Mouse (Mus musculus) limb, embryonic 15.5 days (tissue): ENCODE results near the gene Phpt1. TPM values are rescaled to one million over a fixed set of nuclear protein-coding genes. Genes with fewer than 3 reads are reported as not detected.

Experiments used
- ATAC-seq: fragments of 200-750 bp; cut with Nextera tagmentation; 2 replicates; pipeline ENCODE4 v1.8.0; 2017; ENCODE audit warnings: low read depth, moderate TSS enrichment; ENCODE audit not compliant: insufficient number of reproducible peaks, low FRiP score, low TSS enrichment
- H3K27ac ChIP-seq: fragments of 300-500 bp; sonication (generic); 2 replicates; pipeline ENCODE4 v1.5.1; 2015; ENCODE audit warnings: moderate library complexity, mild to moderate bottlenecking, inconsistent platforms
- H3K27me3 ChIP-seq: fragments of 300-500 bp; sonication (generic); 2 replicates; pipeline ENCODE4 v1.6.1; 2015; ENCODE audit warnings: inconsistent platforms
- H3K36me3 ChIP-seq: fragments of 300-500 bp; sonication (generic); 2 replicates; pipeline ENCODE4 v1.6.1; 2015; ENCODE audit warnings: inconsistent platforms
- H3K4me1 ChIP-seq: fragments of 300-500 bp; sonication (generic); 2 replicates; pipeline ENCODE4 v1.6.1; 2015; ENCODE audit warnings: inconsistent platforms
- H3K4me2 ChIP-seq: fragments of 300-500 bp; sonication (generic); 2 replicates; pipeline ENCODE4 v1.6.1; 2015; ENCODE audit warnings: mild to moderate bottlenecking, inconsistent platforms
- H3K4me3 ChIP-seq: fragments of 300-500 bp; sonication (generic); 2 replicates; pipeline ENCODE4 v1.5.1; 2015; ENCODE audit warnings: mild to moderate bottlenecking, inconsistent platforms
- H3K9ac ChIP-seq: fragments of 300-500 bp; sonication (generic); 2 replicates; pipeline ENCODE4 v1.6.1; 2015; ENCODE audit warnings: inconsistent platforms
- H3K9me3 ChIP-seq: fragments of 300-500 bp; sonication (generic); 2 replicates; pipeline ENCODE4 v1.6.1; 2016; ENCODE audit warnings: inconsistent platforms
- whole genome bisulfite sequencing: fragments of 180-500 bp; shearing (Covaris S2); methylation state at CpG from one replicate; pipeline ENCODE4 v1.1.7; 2015; 5-methylcytosine and 5-hydroxymethylcytosine counted together
- polyA plus RNA-seq: library from polyadenylated mRNA; unstranded; fragments of >200 nt; fragmentation: Nextera tagmentation; extraction: Ambion mirVana; gene quantifications from 2 replicates; pipeline ENCODE4 v1.2.1, GENCODE M21; 2015

Phpt1 gene
- polyA plus RNA-seq, 1 experiment from 2014 or later = 139 TPM

- H3K27me3 ChIP-seq = no peaks in the 10 kb centered on the region
- H3K36me3 ChIP-seq = peaks cover 77% of the 10 kb centered on the region
- no peak overlapping the region for H3K4me3 ChIP-seq
- no peak overlapping the region for H3K9ac ChIP-seq
- no peak overlapping the region for H3K4me2 ChIP-seq
- no peaks in the 10 kb centered on the region for H3K9me3 ChIP-seq
- no peak for ATAC-seq
- WGBS = 81% methylated on average over 3 of the region's 3 CpGs
- 0 out of 2 replicates have a peak, but pooled peaks cover 3% of the 10 kb centered on the region for H3K4me1 ChIP-seq
- H3K27ac ChIP-seq = no peak overlapping the region
Measured at GRCm38 (mm10) chr2:25534178-25534865, 40.7 kb downstream of the Phpt1 start.

DNA sequence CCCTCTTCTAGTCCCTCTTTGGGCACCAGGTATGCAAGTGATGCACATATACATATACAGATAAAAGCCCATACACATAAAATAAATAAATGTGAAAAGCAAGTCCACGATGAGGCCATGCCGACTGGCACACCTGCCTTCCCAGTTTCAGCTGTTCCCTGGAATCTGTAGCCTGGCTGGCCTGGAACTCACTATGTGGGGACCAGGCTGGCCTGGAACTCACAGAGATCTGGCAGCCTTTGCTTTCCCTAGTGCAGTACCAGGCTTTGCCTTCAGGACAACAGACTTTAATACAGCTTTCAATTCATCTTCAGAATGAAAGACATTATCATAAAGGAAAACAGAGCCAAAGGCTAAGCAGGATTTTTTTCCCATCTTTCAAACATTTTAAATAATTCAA, 41.3 kb downstream of the Phpt1 start:
- WGBS = 91% methylated on average over 2 of the region's 2 CpGs
- Histone ChIP-seq H3K4me2 (no peak overlapping the region), H3K27me3 (no peaks in the 10 kb centered on the region), H3K36me3 (peaks cover 79% of the 10 kb centered on the region), H3K9me3 (no peaks in the 10 kb centered on the region), H3K4me3 (no peak overlapping the region), H3K9ac (no peak overlapping the region), H3K4me1 (0 out of 2 replicates have a peak, but pooled peaks cover 3% of the 10 kb centered on the region), H3K27ac (no peak overlapping the region)
- ATAC-seq = no peak

- peaks cover 95% of the 10 kb centered on the region for H3K36me3 ChIP-seq
- no peaks in the 10 kb centered on the region for H3K9me3 ChIP-seq
- no peak overlapping the region for H3K4me3 ChIP-seq
- no peaks in the 10 kb centered on the region for H3K27me3 ChIP-seq
- no peaks in the 10 kb centered on the region for H3K4me1 ChIP-seq
- no peak overlapping the region for H3K4me2 ChIP-seq
- no peak for ATAC-seq
- no peak overlapping the region for H3K9ac ChIP-seq
- WGBS = 85% methylated on average over 9 of the region's 9 CpGs
- no peak overlapping the region for H3K27ac ChIP-seq
Measured at GRCm38 (mm10) chr2:25526510-25527302, 48.3 kb downstream of the Phpt1 start.

Other genes starting within 250 kb of the Phpt1 start
- 47.0 and 55.8 TPM in 2 replicates for gene Man1b1, start 242.9 kb downstream of the Phpt1 start, polyA plus RNA-seq
- 24.0 and 25.1 TPM in 2 replicates for gene Dpp7, start 218.9 kb downstream of the Phpt1 start, polyA plus RNA-seq
- gene Uap1l1, start 209.5 kb downstream of the Phpt1 start, polyA plus RNA-seq = 16.9 and 23.6 TPM in 2 replicates
- 30.5 and 31.9 TPM in 2 replicates for gene Sapcd2, start 202.9 kb downstream of the Phpt1 start, polyA plus RNA-seq
- gene Entpd2, start 179.3 kb downstream of the Phpt1 start, polyA plus RNA-seq = 4.2 and 11.7 TPM in 2 replicates
- gene Npdc1, start 175.9 kb downstream of the Phpt1 start, polyA plus RNA-seq = 51.7 and 54.3 TPM in 2 replicates
- gene Fut7, start 152.0 kb downstream of the Phpt1 start, polyA plus RNA-seq = 0.18 TPM in 1 of 2 replicates, not detected in the other
- gene Abca2, start 146.5 kb downstream of the Phpt1 start, polyA plus RNA-seq = 4.2 and 5.9 TPM in 2 replicates
- 99.3 and 111 TPM in 2 replicates for gene Clic3, start 118.4 kb downstream of the Phpt1 start, polyA plus RNA-seq
- gene Paxx, start 114.1 kb downstream of the Phpt1 start, polyA plus RNA-seq = 49.9 and 56.9 TPM in 2 replicates
- gene Ptgds, start 105.2 kb downstream of the Phpt1 start, polyA plus RNA-seq = 4.1 and 9.1 TPM in 2 replicates
- not detected in 2 replicates for gene Lcn12, start 81.3 kb downstream of the Phpt1 start, polyA plus RNA-seq
- gene Fbxw5, start 74.5 kb downstream of the Phpt1 start, polyA plus RNA-seq = 73.0 and 81.4 TPM in 2 replicates
- gene C8g, start 73.5 kb downstream of the Phpt1 start, polyA plus RNA-seq = 4.6 and 5.6 TPM in 2 replicates
- gene Traf2, start 28.3 kb downstream of the Phpt1 start, polyA plus RNA-seq = 34.4 and 35.7 TPM in 2 replicates
- gene Edf1, start 17.4 kb downstream of the Phpt1 start, polyA plus RNA-seq = 388 and 396 TPM in 2 replicates
- 0.81 and 6.0 TPM in 2 replicates for gene Mamdc4, start 379 bp downstream of the Phpt1 start, polyA plus RNA-seq
- gene Ajm1, start 6.5 kb upstream of the Phpt1 start, polyA plus RNA-seq = 0.29 and 0.44 TPM in 2 replicates
- 73.6 and 74.9 TPM in 2 replicates for gene Rabl6, start 33.3 kb upstream of the Phpt1 start, polyA plus RNA-seq
- gene Ccdc183, start 42.5 kb upstream of the Phpt1 start, polyA plus RNA-seq = 0.12 and 0.14 TPM in 2 replicates
- 27.3 and 28.7 TPM in 2 replicates for gene Tmem141, start 46.8 kb upstream of the Phpt1 start, polyA plus RNA-seq
- 2.7 and 3.7 TPM in 2 replicates for gene Fcna, start 52.8 kb upstream of the Phpt1 start, polyA plus RNA-seq
- not detected in 2 replicates for gene Lcn8, start 77.9 kb upstream of the Phpt1 start, polyA plus RNA-seq
- not detected in 2 replicates for gene Lcn5, start 82.7 kb upstream of the Phpt1 start, polyA plus RNA-seq
- not detected in 2 replicates for gene Lcn6, start 101.6 kb upstream of the Phpt1 start, polyA plus RNA-seq
- gene Lcn10, start 107.5 kb upstream of the Phpt1 start, polyA plus RNA-seq = not detected in 2 replicates
- not detected in 2 replicates for gene Obp2a, start 124.8 kb upstream of the Phpt1 start, polyA plus RNA-seq
- gene Bmyc, start 131.5 kb upstream of the Phpt1 start, polyA plus RNA-seq = 92.0 and 94.5 TPM in 2 replicates
- gene Obp2b, start 161.8 kb upstream of the Phpt1 start, polyA plus RNA-seq = not detected in 2 replicates
- not detected in 2 replicates for gene Lcn3, start 190.3 kb upstream of the Phpt1 start, polyA plus RNA-seq
- not detected in 2 replicates for gene Lcn11, start 201.8 kb upstream of the Phpt1 start, polyA plus RNA-seq
- not detected in 2 replicates for gene Gm13539, start 207.0 kb upstream of the Phpt1 start, polyA plus RNA-seq
- gene Glt6d1, start 240.6 kb upstream of the Phpt1 start, polyA plus RNA-seq = not detected in 2 replicates
- not detected in 2 replicates for gene Lcn9, start 247.9 kb upstream of the Phpt1 start, polyA plus RNA-seq